Mouse (Mus musculus): ENCODE data around the gene Cep57l1.

The Cep57l1 gene

GRCm38 (mm10) chr10:41733214-41733613 is 76.5 kb downstream of the Cep57l1 start:
- DNase-seq, result no peak

- no peak for DNase-seq
Measured at GRCm38 (mm10) chr10:41731932-41732331, 77.7 kb downstream of the Cep57l1 start.

- no peak for DNase-seq
Measured at GRCm38 (mm10) chr10:41730746-41731145, 78.9 kb downstream of the Cep57l1 start.

GRCm38 (mm10) chr10:41726215-41726614 is 83.5 kb downstream of the Cep57l1 start:
- no peak for DNase-seq

GRCm38 (mm10) chr10:41719587-41719986 is 90.1 kb downstream of the Cep57l1 start:
- DNase-seq, result no peak

- no peak for DNase-seq
Measured at GRCm38 (mm10) chr10:41716029-41716897, 93.4 kb downstream of the Cep57l1 start, which contains the start of gene Ccdc162. TSS of gene Ccdc162 (minus strand) at chr10:41716634.

- no peak for DNase-seq
Measured at GRCm38 (mm10) chr10:41715557-41715956, 94.1 kb downstream of the Cep57l1 start.

GRCm38 (mm10) chr10:41711467-41711866 is 98.2 kb downstream of the Cep57l1 start:
- DNase-seq, result no peak

GRCm38 (mm10) chr10:41710773-41711172 is 98.9 kb downstream of the Cep57l1 start:
- DNase-seq, result no peak

- DNase-seq, result no peak
Measured at GRCm38 (mm10) chr10:41709341-41709740, 100.3 kb downstream of the Cep57l1 start.

- no peak for DNase-seq
Measured at GRCm38 (mm10) chr10:41699669-41700068, 110.0 kb downstream of the Cep57l1 start.

GRCm38 (mm10) chr10:41697040-41697439 is 112.6 kb downstream of the Cep57l1 start:
- no peak for DNase-seq

GRCm38 (mm10) chr10:41690978-41691377 is 118.7 kb downstream of the Cep57l1 start:
- no peak for DNase-seq

GRCm38 (mm10) chr10:41689941-41690887 is 119.5 kb downstream of the Cep57l1 start:
- peak; percentile 66 to 77 for DNase-seq

- DNase-seq, result no peak
Measured at GRCm38 (mm10) chr10:41684548-41684996, 125.1 kb downstream of the Cep57l1 start.

- DNase-seq, result peak; percentile 86 to 90
Measured at GRCm38 (mm10) chr10:41682546-41683393, 126.9 kb downstream of the Cep57l1 start.

- DNase-seq, result peak; percentile 92
Measured at GRCm38 (mm10) chr10:41678746-41679360, 130.8 kb downstream of the Cep57l1 start.

GRCm38 (mm10) chr10:41677396-41677795 is 132.3 kb downstream of the Cep57l1 start:
- DNase-seq, result no peak

GRCm38 (mm10) chr10:41676661-41677061 is 133.0 kb downstream of the Cep57l1 start:
- no peak for DNase-seq

GRCm38 (mm10) chr10:41675842-41676571 is 133.7 kb downstream of the Cep57l1 start:
- no peak for DNase-seq

GRCm38 (mm10) chr10:41675243-41675642 is 134.4 kb downstream of the Cep57l1 start:
- no peak for DNase-seq

Measured in cerebellum, adult 18-20 months (tissue).